Mouse (Mus musculus): Measurements from ENCODE around the gene Tcf3.

Tcf3 gene

DNA sequence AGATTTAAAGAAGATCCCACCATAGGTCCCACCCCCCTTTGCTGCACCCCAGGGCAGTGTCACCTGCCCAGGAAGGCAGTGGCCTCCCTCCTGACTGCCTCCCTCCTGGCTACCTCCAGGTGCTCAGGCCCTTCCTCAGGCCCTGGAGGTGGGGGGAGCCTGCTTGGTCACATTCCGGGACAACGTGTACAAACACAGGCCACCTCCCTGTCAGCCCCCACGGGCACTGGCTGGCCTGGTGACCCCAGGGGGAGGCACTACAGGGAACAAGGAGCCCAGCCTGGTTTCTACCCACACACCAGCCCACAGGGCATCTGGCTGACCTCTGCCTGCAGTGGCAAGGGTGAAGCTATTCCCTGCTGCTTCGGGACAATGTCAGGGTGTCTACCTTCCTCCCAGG is 4.5 kb upstream of the Tcf3 start:
- DNase-seq (ENCODE audit: low spot score): no peak

DNA sequence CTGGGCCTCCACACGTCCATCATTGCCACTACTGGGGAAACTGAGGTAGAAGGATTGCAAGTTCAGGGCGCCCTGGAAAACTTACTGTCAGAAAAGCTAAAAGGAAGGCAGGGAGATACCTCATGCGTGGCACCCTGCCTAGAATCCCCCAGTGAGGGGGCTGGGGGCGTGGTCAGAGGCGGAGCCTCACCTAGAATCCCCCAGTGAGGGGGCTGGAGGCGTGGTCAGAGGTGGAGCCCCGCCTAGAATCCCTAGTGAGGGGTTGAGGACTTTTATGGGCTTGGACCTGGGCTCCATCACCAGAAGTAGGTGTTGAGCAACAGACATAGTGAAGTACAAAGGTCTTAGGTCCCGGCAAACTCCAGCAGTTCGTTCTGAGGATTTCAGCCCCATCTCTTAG is 2.8 kb upstream of the Tcf3 start:
- no peak for DNase-seq (ENCODE audit: low spot score)

DNA sequence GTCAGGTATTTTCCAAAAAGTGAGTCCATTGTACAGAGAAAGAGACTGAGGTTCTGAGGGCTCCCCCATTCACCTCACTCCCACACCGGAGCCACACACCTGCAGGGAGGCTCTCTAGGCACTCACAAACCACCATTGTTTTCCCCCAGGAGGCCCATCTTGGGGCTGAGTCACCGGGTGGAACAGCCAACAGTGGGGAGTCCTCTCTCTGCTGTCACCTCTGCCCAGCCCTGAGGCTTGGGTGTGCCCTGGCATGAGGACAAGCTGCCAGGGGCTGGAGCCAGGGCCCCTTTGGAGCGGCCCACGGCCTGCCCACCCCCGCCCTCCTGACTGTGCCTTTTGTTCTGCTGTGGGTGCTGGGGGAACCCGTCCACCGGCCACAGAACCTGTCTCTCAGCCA is 2.3 kb upstream of the Tcf3 start:
- DNase-seq (ENCODE audit: low spot score): peak; percentile 66

DNA sequence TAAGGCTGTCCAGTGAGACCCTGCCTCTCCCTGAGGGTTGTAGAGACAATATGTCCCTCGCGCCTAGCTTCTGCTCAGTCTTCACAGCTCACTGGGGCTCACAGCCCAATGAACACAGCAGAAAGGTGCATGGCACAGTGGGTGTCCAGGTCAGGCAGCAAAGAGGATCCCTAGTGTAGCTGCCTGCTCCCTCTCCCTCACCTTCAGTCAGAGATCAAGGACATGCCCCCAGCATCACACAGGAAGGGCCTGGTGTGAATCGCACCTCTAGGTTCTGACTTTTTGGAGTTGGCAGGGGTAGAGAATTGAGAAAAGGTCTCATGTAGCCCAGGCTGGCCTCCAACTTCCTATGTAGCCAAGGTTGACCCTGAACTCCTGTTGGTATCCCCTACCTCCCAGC is 1.4 kb upstream of the Tcf3 start:
- DNase-seq (ENCODE audit: low spot score): no peak

DNA sequence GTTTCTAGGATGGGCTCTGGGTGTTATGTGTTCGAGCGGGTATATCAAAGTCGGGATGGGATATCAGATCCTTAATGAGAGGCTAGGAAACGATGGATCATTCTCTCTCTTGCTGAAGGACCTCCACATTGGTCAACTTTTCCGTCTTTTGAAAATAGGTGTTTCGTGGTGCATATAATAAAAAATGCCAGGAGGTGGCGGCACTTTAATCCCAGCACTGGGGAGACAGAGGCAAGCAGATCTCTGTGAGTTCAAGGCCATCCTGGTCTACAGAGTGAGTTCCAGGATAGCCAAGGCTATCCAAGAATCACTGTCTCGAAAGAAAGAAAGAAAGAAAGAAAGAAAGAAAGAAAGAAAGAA is 766 bp upstream of the Tcf3 start:
- no peak for DNase-seq (ENCODE audit: low spot score)

DNA sequence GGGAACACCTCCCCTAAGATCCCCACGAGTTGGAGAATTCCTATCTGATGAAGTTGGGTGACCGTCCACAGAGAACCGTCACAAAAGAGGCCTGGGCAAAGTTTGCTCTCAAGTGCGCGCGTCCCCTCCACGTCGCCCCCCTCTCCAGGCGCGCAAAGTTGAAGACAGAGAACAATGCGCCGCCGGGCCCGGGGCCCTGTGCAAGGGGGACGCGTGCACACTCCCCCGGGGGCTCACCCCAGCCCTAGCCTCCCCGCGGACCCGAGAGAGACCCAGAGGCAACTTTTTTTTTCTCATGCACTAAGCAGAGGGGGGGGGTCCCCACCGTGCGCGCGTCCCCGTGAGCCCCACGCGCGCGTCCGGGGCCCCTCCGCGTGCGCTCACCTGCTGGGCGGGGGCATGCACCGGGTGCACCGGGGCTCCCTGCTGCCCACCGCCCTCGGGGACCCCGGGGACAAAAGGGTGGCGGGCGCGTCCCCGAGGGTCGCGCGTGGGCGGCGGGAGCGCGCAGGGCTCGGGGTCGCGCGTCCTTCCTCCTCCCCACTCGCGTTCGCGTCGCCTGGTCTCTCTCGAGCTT is 423 bp downstream of the Tcf3 start:
- no peak for DNase-seq (ENCODE audit: low spot score)

DNA sequence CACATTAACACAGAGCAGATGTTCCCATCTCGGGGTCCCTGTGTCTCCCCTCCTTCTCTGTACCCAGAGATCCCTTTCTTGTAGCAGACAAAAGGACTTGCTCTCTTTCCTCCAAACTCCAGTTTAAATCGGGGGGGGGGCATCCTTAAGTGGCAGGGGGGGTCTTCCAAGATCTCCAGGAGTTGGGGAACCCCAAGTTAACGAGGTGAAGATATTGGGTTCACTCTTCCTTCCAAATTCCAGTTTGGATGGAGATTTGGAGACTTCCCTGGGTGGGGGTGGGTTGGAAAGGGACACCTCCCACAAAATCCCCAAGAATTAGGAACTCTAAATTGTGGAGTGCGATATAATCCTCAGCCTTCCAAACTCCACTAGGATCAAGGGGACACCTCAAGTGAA is 1.1 kb downstream of the Tcf3 start:
- no peak for DNase-seq (ENCODE audit: low spot score)

DNA sequence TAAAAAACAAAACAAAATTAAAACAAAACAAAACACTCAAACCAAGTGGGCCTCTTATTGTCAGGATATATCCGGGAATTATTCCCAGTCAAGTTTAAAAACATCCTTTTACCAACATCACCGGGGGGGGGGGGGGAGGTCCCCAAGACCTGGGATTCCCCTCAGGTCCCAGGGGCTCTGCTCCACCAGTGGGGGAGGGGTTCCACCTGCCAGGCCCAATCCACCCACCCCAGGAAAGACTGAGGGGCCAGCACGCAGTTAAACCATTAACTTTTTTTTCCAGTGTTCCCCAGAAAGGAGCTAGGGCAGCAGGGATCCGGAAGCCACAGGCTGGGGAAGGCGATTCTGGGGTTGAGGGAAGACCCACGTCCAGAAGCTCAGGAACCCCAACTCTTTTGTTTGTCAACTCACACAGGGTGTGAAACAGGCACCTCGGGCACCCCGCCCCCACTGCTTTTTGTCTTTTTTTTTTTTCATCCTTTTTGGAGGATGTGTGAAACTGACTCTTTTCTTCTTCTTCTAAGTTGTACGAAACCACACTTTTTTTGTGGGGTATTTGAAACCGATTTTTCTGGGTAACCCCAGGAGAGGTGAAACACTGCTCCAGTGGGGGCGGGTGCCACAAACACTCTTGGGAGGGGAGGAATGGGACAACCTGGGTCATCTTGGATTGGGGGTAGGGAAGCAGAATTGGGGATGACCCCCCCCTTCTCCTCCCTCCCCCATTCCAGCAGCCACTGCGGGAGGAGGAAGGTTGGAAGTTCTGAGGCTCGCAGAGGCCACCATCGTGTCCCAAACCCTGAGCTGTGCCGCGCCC is 1.7 kb downstream of the Tcf3 start:
- no peak for DNase-seq (ENCODE audit: low spot score)

DNA sequence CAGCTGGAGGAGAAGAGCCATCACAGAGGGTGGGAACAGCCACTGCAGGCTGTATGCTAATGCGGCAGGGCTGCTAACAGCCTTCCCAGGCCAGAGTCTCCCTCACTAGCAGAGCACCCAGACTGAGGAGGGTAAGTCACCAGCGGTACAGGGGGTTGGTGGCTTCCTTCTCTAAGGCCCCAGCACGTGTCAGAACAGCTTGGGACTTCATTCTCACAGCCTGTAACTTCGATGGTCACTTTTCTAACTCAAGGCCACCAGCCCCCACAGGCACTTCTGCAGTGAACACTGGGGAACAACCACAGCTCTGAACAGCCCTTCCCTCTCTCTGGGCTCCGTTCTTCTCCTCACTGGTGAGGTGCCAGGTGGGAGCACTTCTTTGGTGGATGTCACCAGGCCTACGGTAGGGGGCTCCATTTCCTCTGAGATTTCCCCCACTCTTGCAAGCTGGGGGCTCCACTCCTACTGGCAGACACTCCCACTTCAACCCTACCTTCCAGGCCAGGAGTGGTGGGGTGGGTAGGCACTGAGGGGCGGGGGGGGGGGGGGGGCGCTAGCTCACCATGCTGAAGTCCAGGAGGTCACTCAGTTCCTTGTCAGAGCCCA is 3.0 kb downstream of the Tcf3 start:
- DNase-seq (ENCODE audit: low spot score): no peak

DNA sequence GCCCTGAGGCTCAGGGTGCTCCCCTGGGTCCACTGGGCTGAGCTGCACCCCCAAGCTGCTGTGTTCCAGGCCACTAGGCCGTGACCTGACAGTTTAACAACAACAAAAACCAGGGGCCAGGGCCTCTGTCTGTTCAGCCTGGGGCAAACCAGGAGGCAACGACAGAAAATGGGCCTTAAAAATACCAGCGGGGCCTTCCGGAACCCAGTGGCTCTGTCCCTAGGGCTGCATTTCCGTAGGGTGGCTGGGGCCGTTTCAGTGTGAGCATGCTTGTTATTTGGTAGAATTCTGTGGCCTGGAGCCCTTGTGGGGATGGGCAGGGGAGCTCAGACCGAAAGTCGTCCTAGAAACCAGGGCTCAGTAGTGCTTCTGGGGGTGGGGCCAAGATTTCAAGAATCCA is 3.6 kb downstream of the Tcf3 start:
- no peak for DNase-seq (ENCODE audit: low spot score)

DNA sequence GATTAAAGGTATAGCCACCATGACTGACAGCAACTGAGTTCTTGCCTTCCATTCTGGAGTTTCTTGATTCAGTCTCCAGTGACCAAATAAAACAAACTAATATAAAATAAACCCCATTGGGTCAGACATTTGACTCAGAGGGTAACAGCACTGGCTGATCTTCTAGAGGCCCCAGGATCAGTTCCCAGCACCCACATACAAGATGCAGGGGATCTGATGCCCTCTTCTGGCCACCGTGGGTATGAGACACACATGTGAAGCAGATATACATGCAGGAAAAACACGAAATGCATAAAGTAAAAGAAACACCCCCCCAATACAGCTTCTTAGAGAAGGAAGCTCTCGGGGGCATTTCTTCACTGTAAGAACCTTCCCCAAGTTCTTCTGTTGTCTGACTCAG is 8.4 kb downstream of the Tcf3 start:
- DNase-seq (ENCODE audit: low spot score): no peak

DNA sequence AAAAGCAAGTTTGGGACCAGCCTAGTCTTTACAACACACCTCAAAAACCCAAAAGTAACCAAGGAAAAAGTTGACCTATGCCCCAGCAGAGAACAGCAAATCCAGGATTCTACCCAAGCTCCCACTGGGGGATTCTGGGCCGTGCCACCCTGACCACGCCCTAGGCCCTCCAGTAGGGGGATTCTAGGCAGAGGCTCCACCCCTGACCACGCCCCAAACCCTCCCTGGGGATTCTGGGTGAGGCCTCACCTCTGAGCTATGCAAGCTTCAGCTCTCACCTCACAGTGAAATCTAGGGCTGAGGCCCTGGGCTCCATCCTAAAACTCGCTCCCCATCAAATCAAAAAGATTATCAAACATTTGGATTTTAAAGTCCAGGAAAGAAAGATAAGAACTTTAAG is 9.9 kb downstream of the Tcf3 start:
- DNase-seq (ENCODE audit: low spot score): peak; percentile 87

DNA sequence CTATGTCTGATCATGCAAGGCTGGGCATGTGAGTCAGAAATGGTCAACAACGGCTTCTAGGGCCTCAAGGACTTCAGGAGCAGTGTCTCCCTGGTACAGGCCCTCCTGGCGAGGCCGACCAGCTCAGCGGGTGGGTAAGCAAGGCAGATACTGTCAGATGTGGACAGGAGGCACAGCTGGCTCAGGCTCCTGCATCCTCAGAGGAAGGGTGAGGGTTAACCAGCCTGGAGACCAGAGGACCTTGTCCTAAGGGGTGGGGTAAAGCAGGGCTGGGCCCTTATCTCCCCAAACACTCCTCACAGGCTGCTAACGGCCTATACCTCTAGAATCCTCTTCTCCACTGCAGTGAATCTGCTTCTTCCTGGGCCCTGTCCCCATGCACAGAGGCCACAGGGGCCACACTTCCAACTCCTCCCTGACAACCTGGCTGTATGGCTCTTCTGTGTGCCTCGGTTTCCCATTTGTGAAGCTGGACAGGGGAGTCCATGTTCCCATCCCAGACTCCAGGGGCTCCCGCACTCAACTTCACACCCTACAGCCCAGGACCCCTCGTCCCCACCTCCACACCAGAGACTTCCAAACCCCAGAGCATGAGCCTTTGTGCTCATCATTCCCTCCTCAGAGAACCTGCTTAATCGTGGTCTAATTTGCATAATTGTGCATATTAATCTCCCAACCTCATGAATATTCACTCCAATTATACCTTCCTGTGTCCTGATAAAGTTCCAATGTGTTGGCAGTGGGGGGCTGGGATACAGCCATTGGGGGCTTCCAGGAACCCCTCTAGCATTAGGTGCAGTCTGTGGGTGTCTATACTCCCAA is 11.6 kb downstream of the Tcf3 start:
- peak; percentile 80 for DNase-seq (ENCODE audit: low spot score)

DNA sequence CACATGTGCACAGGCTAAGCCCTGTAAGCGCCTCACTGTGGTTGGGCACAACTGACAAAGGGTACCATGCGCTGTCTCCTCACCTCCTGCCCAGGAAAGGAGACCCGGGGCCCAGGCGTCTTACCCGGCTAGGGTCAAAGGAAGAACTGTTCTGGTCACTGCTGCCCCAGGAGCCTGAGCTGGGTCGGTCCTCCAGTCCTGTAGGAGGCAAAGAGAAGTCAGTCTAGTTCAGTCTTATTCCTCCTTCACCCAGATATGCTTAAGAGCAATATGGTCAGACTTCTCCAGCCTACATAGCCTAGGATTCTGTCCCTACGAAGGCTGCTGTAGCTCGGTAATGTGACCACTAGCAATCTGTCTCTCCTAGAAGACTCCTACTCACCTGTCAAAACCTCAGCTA is 12.2 kb downstream of the Tcf3 start:
- no peak for DNase-seq (ENCODE audit: low spot score)

DNA sequence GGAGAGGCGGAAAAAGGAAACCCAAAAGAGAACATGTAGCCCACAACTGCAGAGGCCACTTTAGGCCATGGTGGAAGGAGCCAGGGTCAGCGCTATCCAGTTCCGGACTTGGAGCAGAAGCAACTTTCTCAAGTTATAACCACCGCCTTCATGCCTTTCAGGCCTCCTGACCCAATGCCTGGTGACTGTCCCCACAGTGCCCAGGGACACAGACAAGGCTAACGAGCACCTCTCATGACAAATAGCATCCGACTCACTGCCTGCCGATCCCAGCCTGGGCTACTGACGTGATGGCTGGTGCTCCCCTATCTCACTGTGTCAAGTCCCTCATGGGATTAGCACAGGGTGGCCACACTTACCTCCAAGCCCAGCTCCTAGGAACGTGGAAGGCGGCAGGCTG is 12.7 kb downstream of the Tcf3 start:
- DNase-seq (ENCODE audit: low spot score): no peak

DNA sequence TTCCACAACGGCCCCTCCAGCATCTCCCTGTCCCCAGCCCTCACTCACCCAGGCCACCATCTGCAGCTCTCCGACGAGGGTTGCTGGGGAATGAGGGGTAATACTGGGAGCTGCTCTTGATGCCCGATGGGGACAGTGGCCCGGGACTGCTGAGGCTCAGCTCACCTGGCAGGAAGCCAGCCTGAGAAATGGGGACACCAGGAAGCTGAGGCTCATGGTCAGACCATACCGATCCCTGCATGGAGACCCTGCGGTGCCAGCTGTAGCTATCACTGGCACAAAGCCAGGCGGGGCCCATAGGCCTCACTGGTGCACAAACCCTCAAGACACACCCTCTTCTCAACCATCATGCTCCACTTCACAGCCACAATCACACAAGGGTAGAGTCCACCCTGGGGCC is 14.0 kb downstream of the Tcf3 start:
- peak; percentile 37 for DNase-seq (ENCODE audit: low spot score)

DNA sequence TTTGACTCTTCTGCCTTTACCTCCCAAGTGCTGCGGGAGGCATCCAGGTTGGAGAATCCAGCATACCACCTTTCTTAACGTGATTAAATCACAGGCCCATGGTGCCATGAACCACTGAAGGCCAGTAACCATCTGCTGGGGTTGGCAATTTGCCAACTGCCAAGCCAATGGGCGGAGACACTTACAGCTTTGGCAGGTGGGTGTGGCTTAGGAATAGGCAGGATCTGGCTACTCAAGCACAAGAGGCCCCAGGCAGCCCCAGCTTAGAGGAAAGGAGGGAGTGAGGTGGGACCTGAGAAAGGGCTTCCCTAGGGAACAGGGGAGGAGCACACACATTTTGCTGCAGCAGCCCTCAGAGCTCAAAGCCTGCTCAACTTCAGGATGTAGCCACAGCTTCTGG is 15.1 kb downstream of the Tcf3 start:
- peak; percentile 56 for DNase-seq (ENCODE audit: low spot score)

DNA sequence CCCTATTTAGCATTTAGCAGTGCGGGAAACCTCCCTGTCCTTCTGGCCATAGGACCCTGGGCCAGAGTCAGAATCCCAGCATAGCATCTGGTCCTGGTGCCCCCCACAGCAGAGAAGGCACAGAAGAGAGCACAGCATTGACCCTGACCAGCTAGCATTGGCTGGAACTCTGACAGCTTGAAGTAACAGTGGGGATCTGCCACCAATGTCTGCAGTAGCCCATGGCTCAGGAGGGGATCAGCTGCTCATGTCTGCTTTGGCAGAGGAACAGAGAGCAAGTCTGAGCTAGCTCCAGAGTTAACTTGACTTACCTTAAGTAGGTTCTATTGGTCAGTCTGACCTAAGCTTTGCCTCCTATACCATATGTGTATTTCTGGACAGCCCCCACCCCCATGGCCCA is 15.6 kb downstream of the Tcf3 start:
- no peak for DNase-seq (ENCODE audit: low spot score)

DNA sequence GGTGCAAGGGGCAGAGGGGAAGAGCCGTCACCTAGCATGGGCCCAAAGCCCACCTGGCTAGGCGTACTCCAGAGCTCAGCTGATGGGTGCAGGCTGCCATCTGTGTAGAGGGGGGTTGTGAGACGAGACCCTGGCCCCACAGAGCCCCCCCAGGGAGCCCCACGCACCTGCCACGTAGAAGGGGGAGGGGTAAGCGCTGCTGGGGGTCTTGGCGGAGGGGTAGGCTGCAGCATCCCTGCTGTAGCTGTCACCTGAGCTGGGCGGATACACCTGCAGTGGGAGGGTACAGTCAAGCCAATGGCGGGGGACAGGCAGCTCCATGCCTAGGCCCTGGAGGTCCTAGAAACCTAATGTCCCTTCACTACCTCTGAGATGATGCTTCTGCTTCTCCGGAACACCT is 16.1 kb downstream of the Tcf3 start:
- no peak for DNase-seq (ENCODE audit: low spot score)

DNA sequence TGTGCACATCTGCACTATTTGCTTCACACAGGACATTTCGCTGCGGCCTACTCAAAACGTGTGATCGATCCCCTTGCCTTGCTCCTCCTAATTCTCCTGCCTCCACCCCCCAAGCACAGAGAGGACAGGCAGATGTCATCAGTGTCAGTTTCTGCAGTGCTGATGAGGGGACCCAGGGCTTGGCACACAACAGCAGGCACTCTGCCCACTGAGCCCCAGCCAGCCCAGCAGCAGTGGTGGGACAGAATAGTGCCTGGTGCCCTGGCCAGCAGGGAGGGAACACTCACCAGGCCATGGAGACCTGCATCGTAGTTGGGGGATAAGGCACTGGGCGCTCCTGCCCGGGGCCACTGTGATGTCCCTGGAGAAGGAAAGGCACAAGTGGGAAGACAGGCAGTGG is 17.9 kb downstream of the Tcf3 start:
- no peak for DNase-seq (ENCODE audit: low spot score)

DNA sequence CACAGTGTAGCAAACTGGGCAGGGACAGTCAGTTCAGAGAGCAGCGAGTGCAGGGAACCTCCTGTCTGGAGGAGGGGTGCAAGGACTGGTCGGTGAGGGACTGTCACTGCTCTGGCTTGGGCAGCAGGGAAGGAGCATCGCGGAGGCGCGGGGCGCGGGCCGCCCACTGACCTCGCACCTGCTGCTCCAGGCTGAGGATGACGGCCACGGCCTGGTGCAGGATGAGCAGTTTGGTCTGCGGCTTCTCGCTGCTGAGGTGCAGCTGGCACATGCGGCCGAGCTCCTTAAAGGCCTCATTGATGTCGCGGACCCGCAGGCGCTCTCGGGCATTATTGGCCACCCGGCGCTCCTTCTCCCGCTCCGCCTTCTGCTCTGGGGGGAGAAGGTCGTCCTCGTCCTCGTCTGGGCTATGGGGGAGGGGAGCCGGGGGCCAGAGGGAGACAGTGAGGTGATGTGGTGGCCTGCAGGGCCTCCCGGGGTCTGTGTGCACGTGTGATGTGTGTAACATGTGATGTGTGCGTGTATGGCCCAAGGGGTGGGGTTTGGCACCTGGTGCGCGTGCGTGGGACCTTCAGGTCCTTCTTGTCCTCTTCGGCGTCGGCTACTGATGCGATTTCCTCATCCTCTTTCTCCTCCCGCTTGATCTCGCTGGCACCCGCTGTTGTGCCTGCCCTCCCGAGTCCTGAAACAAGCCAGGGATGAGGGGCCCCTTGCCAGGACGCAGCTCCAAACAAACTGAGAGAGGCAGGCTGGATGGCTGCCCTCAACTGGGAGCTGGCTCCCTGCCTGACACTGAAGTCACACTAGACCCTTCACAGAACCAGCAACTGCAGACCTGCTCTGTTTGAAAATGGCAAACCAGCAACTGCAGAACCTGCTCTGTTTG is 20.5 kb downstream of the Tcf3 start:
- no peak for DNase-seq (ENCODE audit: low spot score)

DNA sequence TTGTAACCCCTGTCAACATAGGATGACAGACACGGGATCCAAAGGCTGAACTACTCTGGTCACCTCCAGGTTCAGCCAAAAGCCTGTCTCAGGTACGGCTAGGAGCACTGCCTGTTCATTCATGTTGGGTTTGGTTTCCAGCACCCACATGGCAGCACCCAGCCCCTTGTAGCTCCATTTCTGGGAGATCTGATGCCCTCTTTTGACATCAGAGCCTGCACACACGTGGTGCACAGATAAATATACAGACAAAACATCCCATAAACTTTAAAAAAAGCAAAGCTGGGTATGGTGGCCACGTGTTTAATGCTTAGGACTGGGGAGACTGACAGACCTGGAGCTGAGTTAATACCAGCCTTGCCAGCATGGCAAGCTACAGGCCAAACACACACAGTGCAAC is 25.5 kb downstream of the Tcf3 start:
- no peak for DNase-seq (ENCODE audit: low spot score)
